Mouse (Mus musculus): ENCODE results near the gene Clba1. TPM values are rescaled to one million over a fixed set of nuclear protein-coding genes. Genes with fewer than 3 reads are reported as not detected.

Gene Clba1
- total and polyA plus RNA-seq, 3 experiments: 15.2 to 21.4 TPM; not detected in 1

GRCm38 (mm10) chr12:112859930-112860329 is 51.2 kb downstream of the Clba1 start:
- Histone ChIP-seq H3K4me1 (ENCODE audit: control insufficient read depth in 1 of 2, insufficient read depth in 2 of 2, low read length in 2 of 2) (peaks cover 3 to 25% of the 10 kb centered on the region in 2 experiments), H3K36me3 (ENCODE audit: control insufficient read depth in 1 of 2, insufficient read depth in 2 of 2, low read length in 2 of 2) (peaks cover 0 to 3% of the 10 kb centered on the region in 2 experiments; a peak in 1 of 4 replicates), H3K27me3 (ENCODE audit: control insufficient read depth in 1 of 2, insufficient read depth in 2 of 2, low read length in 2 of 2) (no peaks in the 10 kb centered on the region), H3K9ac (ENCODE audit: control insufficient read depth, low read depth, low read length, poor library complexity, severe bottlenecking) (peak overlapping the region; percentile 50), H3K79me2 (ENCODE audit: control insufficient read depth, insufficient read depth, low read length, poor library complexity) (no peaks in the 10 kb centered on the region), H3K9me3 (replicated peaks; ENCODE audit: insufficient read depth, low read length) (no peaks in the 10 kb centered on the region), H3K4me3 (ENCODE audit: control insufficient read depth in 1 of 2, insufficient read depth in 1 of 2, low read depth in 2 of 2, low read length in 2 of 2) (peak overlapping the region; percentile 47 to 73), H3K27ac (ENCODE audit: control insufficient read depth, low read depth, low read length) (peak overlapping the region; percentile 5)
- no peak for TF ChIP-seq ETS1 (IDR thresholded peaks at IDR 0.05; ENCODE audit: low read depth, low read length)
- TF ChIP-seq NELFE (IDR thresholded peaks at IDR 0.05; ENCODE audit: low read depth, low read length): no peak
- no peak for TF ChIP-seq KAT2A (conservative IDR thresholded peaks at IDR 0.05; ENCODE audit: low read depth, low read length)
- TF ChIP-seq RCOR1 (IDR thresholded peaks at IDR 0.05; ENCODE audit: low read depth, low read length): no peak
- TF ChIP-seq MYC (IDR thresholded peaks at IDR 0.05; ENCODE audit: low read depth, low read length): peak; percentile 67; the same call in 1 of the 2 replicates
- 0 out of 4 replicates have a peak, but pooled peaks of 1 of the 2 experiments have one; percentile 17 for TF ChIP-seq POLR2A (IDR thresholded peaks at IDR 0.05; ENCODE audit: control insufficient read depth in 1 of 2, insufficient read depth in 1 of 2, low read depth in 1 of 2, low read length in 2 of 2, poor library complexity in 1 of 2)
- no peak for TF ChIP-seq USF2 (IDR thresholded peaks at IDR 0.05; ENCODE audit: borderline replicate concordance in 1 of 2, insufficient read depth in 1 of 2, low read depth in 1 of 2, low read length in 2 of 2)
- TF ChIP-seq TBP (IDR thresholded peaks at IDR 0.05; ENCODE audit: low read depth, low read length): 0 out of 2 replicates have a peak, but pooled peaks have one; percentile 35
- TF ChIP-seq SMC3 (IDR thresholded peaks at IDR 0.05; ENCODE audit: low read depth, low read length): no peak
- TF ChIP-seq EP300 (IDR thresholded peaks at IDR 0.05; ENCODE audit: low read depth in 1 of 2, low read length in 2 of 2): 0 out of 4 replicates have a peak, but pooled peaks of 1 of the 2 experiments have one; percentile 6
- TF ChIP-seq MXI1 (IDR thresholded peaks at IDR 0.05; ENCODE audit: low read depth, low read length): peak; percentile 59; the same call in 1 of the 2 replicates
- TF ChIP-seq UBTF (IDR thresholded peaks at IDR 0.05; ENCODE audit: borderline replicate concordance, insufficient read depth, low read depth, low read length): no peak
- no peak; the same call in 1 of the 2 replicates for TF ChIP-seq ZKSCAN1 (IDR thresholded peaks at IDR 0.05; ENCODE audit: low read depth, low read length)
- no peak for TF ChIP-seq TAL1 (IDR thresholded peaks at IDR 0.05; ENCODE audit: low read length)
- TF ChIP-seq ELF1 (IDR thresholded peaks at IDR 0.05; ENCODE audit: low read depth, low read length): no peak
- no peak for TF ChIP-seq MAFK (IDR thresholded peaks at IDR 0.05; ENCODE audit: borderline replicate concordance, low read depth, low read length)
- no peak; the same call in 1 of the 2 replicates for TF ChIP-seq SIN3A (IDR thresholded peaks at IDR 0.05; ENCODE audit: low read length)
- no peak for TF ChIP-seq POLR2AphosphoS2 (IDR thresholded peaks at IDR 0.05; ENCODE audit: low read length)
- no peak; the same call in 1 of the 2 replicates for TF ChIP-seq MYB (IDR thresholded peaks at IDR 0.05; ENCODE audit: low read depth, low read length)
- TF ChIP-seq E2F4 (IDR thresholded peaks at IDR 0.05; ENCODE audit: borderline replicate concordance, low read depth, low read length): no peak
- peak; percentile 79 for TF ChIP-seq MAX (IDR thresholded peaks at IDR 0.05; ENCODE audit: low read length)
- TF ChIP-seq MEF2A (IDR thresholded peaks at IDR 0.05; ENCODE audit: extremely low read depth, insufficient replicate concordance, low read depth, low read length, poor library complexity, severe bottlenecking): no peak
- peak; percentile 60 for TF ChIP-seq CHD2 (IDR thresholded peaks at IDR 0.05; ENCODE audit: low read length)
- peak; percentile 44; the same call in 1 of the 2 replicates for TF ChIP-seq USF1 (IDR thresholded peaks at IDR 0.05; ENCODE audit: low read depth, low read length)
- no peak for TF ChIP-seq MAZ (IDR thresholded peaks at IDR 0.05; ENCODE audit: low read depth, low read length)
- TF ChIP-seq ZC3H11A (IDR thresholded peaks at IDR 0.05; ENCODE audit: low read depth, low read length): no peak
- TF ChIP-seq POLR2AphosphoS5 (IDR thresholded peaks at IDR 0.05; ENCODE audit: borderline replicate concordance, low read depth, low read length): no peak
- TF ChIP-seq CHD1 (IDR thresholded peaks at IDR 0.05; ENCODE audit: low read depth, low read length): 0 out of 2 replicates have a peak, but pooled peaks have one; percentile 40
- peak; percentile 60 for DNase-seq (ENCODE audit: low read depth, low spot score)

Data from MEL (cell line).